Mouse (Mus musculus) liver, embryonic 11.5 days (tissue): ENCODE data around the gene Tgfbi. TPM values are rescaled to one million over a fixed set of nuclear protein-coding genes. Genes with fewer than 3 reads are reported as not detected.

Experiments
- ATAC-seq: fragments of 200-750 bp; cut with Nextera tagmentation; replicated peaks from 2 replicates; pipeline ENCODE4 v1.8.0; 2017; ENCODE audit warnings: moderate number of reproducible peaks, mild to moderate bottlenecking, moderate TSS enrichment, moderate library complexity; ENCODE audit not compliant: low FRiP score
- DNase-seq: peaks from one replicate; pipeline ENCODE4 v3.0.0-alpha.2; 2017; ENCODE audit warnings: low spot score
- H3K27ac ChIP-seq: fragments of 300-500 bp; sonication (generic); 2 replicates; pipeline ENCODE4 v1.5.1; 2014; ENCODE audit warnings: mild to moderate bottlenecking, low read depth, low read length, control low read depth
- H3K27me3 ChIP-seq: fragments of 300-500 bp; sonication (generic); replicated peaks from 2 replicates; pipeline ENCODE4 v1.6.1; 2014; ENCODE audit warnings: low read length, mixed read lengths; ENCODE audit not compliant: control insufficient read depth, insufficient read depth
- H3K36me3 ChIP-seq: fragments of 300-500 bp; sonication (generic); 2 replicates; pipeline ENCODE4 v1.6.1; 2014; ENCODE audit warnings: mild to moderate bottlenecking, low read length, moderate library complexity, mixed read lengths; ENCODE audit not compliant: control insufficient read depth, insufficient read depth
- H3K4me1 ChIP-seq: fragments of 300-500 bp; sonication (generic); replicated peaks from 2 replicates; pipeline ENCODE4 v1.6.1; 2014; ENCODE audit warnings: low read length, mixed read lengths; ENCODE audit not compliant: control insufficient read depth, insufficient read depth
- H3K4me2 ChIP-seq: fragments of 300-500 bp; sonication (generic); 2 replicates; pipeline ENCODE4 v1.6.1; 2014; ENCODE audit warnings: mild to moderate bottlenecking, control low read depth, moderate library complexity
- H3K4me3 ChIP-seq: fragments of 300-500 bp; sonication (generic); 2 replicates; pipeline ENCODE4 v1.5.1; 2014; ENCODE audit warnings: low read depth, low read length, control low read depth
- H3K9ac ChIP-seq: fragments of 300-500 bp; sonication (generic); 2 replicates; pipeline ENCODE4 v1.6.1; 2014; ENCODE audit warnings: low read depth, low read length, control low read depth
- H3K9me3 ChIP-seq: fragments of 300-500 bp; sonication (generic); 2 replicates; pipeline ENCODE4 v1.6.1; 2016; ENCODE audit warnings: low read length, inconsistent platforms, mixed read lengths; ENCODE audit not compliant: control insufficient read depth
- WGBS: fragments of 180-500 bp; shearing (Covaris S2); extraction: QIAGEN DNeasy Blood & Tissue Kit; methylation state at CpG from one replicate; pipeline ENCODE4 v1.1.7; 2014; 5-methylcytosine and 5-hydroxymethylcytosine counted together
- polyA plus RNA-seq: library from polyadenylated mRNA; unstranded; fragments of >200 nt; fragmentation: Nextera tagmentation; extraction: Ambion mirVana; gene quantifications from 2 replicates; pipeline ENCODE4 v1.2.1, GENCODE M21; 2014

The Tgfbi gene
- polyA plus RNA-seq, 1 experiment from 2014 or later: 27.6 TPM

DNA sequence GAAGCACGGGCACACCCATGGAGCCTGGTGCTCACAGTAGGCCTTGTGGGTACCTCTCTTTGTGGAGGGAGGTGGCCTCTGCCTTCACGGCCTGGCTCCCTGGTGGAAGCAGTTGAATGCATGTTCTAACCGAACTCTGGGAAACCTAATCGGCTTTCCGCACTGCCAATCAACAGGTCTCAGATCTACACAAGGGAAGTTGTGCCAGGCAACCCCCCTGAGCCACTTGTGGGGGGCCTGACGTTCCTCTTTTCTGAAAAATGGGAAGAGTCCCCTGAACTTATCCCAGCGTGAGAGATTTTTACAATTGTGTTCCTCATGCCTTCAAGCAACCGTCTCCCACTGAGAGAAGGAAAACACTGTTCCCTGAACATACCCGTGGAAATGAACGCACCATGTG, 5.9 kb downstream of the Tgfbi start:
- DNase-seq (no peak), ATAC-seq (no peak)
- Histone ChIP-seq H3K36me3 (no peaks in the 10 kb centered on the region), H3K27me3 (no peaks in the 10 kb centered on the region; the same call in 1 of the 2 replicates), H3K4me1 (peaks cover 30% of the 10 kb centered on the region), H3K9ac (no peak overlapping the region), H3K4me3 (no peak overlapping the region), H3K4me2 (no peak overlapping the region), H3K27ac (no peak overlapping the region), H3K9me3 (no peaks in the 10 kb centered on the region)
- 66% methylated on average over 10 of the region's 10 CpGs for WGBS

DNA sequence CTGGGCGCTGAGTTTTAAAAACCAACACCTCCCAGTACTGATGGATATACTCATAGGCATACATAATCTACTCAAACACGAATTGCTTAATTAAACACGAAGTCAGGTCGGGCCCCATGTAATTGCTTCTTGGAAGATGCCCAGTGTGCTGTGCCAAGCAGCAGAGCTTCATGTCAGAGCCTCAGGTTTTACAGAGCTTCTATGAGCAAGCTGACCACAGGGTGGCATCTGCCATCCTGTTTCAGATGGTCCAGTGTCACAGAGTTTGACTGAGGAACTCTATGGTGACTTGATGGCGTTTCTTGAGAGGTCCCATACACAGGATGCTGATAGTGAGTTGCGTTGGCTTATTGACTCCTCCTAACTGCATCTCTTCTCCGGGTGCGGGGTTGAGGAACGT, 6.5 kb downstream of the Tgfbi start:
- Histone ChIP-seq H3K4me1 (peaks cover 30% of the 10 kb centered on the region), H3K9ac (no peak overlapping the region), H3K9me3 (no peaks in the 10 kb centered on the region), H3K27ac (no peak overlapping the region), H3K4me3 (no peak overlapping the region), H3K4me2 (no peak overlapping the region), H3K36me3 (no peaks in the 10 kb centered on the region), H3K27me3 (no peaks in the 10 kb centered on the region; the same call in 1 of the 2 replicates)
- 56% methylated on average over 9 of the region's 9 CpGs for WGBS
- ATAC-seq (no peak), DNase-seq (no peak)

DNA sequence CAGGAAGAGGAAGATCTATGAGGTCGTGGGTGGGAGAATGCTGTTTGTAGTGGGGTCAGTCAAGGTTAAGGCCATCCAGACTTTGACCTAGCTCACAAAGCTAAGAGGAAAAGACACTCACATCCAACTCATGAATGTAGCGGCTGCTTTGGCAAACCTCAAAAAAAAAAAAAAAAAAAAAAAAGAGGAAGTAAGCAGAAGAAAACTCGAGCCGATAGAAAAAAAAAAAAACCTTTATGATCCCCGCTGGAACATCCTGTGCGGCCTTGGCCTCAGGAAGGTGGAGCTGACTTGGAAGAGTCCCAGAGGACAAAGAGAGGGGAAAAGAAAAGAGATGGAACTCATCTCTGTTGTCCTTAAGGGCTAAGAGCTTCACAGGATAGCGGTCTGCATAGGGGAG, 7.1 kb downstream of the Tgfbi start:
- Histone ChIP-seq H3K36me3 (no peaks in the 10 kb centered on the region), H3K4me1 (peaks cover 26% of the 10 kb centered on the region), H3K4me2 (no peak overlapping the region), H3K9ac (no peak overlapping the region), H3K27me3 (no peaks in the 10 kb centered on the region; the same call in 1 of the 2 replicates), H3K4me3 (no peak overlapping the region), H3K27ac (no peak overlapping the region), H3K9me3 (no peaks in the 10 kb centered on the region)
- WGBS: 22% methylated on average over 7 of the region's 7 CpGs
- DNase-seq (no peak), ATAC-seq (no peak)

DNA sequence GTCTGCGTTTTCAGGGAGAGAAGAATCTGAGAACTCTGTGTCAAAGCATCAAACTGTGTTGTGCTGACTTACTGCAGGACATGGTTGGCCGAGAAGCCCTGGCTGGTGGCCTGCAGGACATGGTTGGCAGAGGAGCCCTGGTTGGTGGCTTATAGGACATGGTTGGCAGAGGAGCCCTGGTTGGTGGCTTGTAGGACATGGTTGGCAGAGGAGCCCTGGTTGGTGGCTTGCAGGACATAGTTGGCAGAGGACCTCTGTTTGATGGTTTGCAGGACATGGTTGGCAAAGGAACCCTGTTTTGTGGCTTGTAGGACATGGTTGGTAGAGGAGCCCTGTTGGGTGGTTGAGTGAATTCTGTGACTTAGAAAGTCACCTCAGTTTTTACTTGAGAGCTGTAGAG, 7.9 kb downstream of the Tgfbi start:
- no peak overlapping the region for H3K27ac ChIP-seq
- H3K4me2 ChIP-seq: no peak overlapping the region
- H3K36me3 ChIP-seq: no peaks in the 10 kb centered on the region
- no peaks in the 10 kb centered on the region for H3K9me3 ChIP-seq
- H3K4me3 ChIP-seq: no peak overlapping the region
- no peak overlapping the region for H3K9ac ChIP-seq
- H3K4me1 ChIP-seq: peaks cover 20% of the 10 kb centered on the region
- ATAC-seq (no peak), DNase-seq (no peak)
- H3K27me3 ChIP-seq: no peaks in the 10 kb centered on the region
- WGBS: 79% methylated on average over 2 of the region's 2 CpGs

DNA sequence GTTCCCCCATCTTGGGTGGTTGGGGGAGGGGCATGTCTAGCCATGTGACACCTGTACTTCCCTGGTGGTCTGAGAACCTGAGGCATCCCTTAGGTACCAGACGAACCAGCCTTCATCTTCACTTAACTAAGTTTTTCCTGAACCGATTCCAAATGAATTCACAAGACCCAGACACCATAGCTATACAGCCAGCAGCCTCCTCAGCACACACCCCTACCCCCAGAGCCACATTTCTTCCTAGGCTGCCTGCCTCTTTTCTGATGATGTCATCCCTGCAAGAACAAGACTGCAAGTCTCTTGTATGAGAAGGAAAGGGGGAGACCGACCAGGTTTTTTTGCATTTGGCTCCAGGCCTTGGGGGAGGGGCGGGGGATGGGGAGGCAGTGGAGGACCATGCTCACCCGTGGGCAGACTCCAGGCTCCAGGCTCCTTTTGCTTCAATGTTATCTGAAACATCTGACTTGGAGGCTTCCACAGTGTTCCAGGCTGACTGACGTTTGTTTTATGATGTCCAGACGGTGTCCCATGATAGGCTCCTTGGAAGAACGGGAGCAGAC, 13.0 kb downstream of the Tgfbi start:
- 41% methylated on average over 8 of the region's 8 CpGs for WGBS
- no peaks in the 10 kb centered on the region for H3K9me3 ChIP-seq
- H3K4me3 ChIP-seq: no peak overlapping the region
- no peak for ATAC-seq
- H3K4me2 ChIP-seq: no peak overlapping the region
- DNase-seq: no peak
- H3K4me1 ChIP-seq: no peaks in the 10 kb centered on the region
- no peak overlapping the region for H3K9ac ChIP-seq
- H3K27me3 ChIP-seq: no peaks in the 10 kb centered on the region
- no peak overlapping the region for H3K27ac ChIP-seq
- 0 out of 2 replicates have a peak, but pooled peaks cover 2% of the 10 kb centered on the region for H3K36me3 ChIP-seq

DNA sequence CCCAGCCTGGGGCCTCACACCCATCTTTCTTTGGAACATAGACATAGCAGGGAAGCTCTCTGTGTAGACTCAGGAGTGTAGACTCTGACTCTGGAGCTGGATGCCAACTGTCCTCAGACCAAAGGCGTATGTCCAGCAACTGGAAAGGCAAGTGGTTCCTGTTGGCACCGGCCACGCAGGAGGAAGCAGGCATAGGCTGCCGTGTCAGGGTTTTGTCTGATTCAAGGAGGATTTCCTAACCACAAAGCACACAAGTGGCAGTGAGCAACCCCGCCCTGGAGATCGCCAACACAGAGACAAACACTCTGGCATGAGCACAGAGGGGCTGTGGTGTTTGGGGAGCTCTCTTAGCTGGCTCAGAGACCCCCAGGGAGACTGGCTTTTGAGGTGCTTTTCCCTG, 17.2 kb downstream of the Tgfbi start:
- H3K27me3 ChIP-seq: no peaks in the 10 kb centered on the region
- no peak overlapping the region for H3K4me2 ChIP-seq
- ATAC-seq (no peak), DNase-seq (no peak)
- 0 out of 2 replicates have a peak, but pooled peaks cover 2% of the 10 kb centered on the region for H3K36me3 ChIP-seq
- no peaks in the 10 kb centered on the region for H3K4me1 ChIP-seq
- no peak overlapping the region for H3K4me3 ChIP-seq
- H3K27ac ChIP-seq: no peak overlapping the region
- H3K9me3 ChIP-seq: no peaks in the 10 kb centered on the region
- H3K9ac ChIP-seq: no peak overlapping the region
- 48% methylated on average over 6 of the region's 6 CpGs for WGBS

DNA sequence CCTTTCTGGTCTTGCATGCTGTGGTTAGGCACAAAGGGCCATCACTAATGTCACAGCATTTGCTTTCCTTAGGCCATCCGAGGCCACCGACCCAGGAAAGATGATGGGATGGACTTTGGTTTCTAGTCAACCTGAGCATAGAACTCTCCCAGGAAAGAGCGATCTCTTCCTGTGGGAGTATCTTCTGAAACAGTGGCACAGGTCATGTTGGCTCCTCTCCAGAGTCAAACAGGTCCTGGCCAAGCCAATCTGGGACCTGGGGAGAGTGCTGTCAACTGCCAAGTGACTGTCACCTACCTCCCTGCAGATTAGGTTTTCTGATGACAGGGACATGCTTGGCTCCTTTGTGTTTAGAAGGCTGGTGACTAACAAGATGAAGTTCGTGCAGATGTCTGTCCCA, 20.8 kb downstream of the Tgfbi start:
- DNase-seq (no peak), ATAC-seq (no peak)
- H3K4me1 ChIP-seq: no peaks in the 10 kb centered on the region
- H3K9ac ChIP-seq: no peak overlapping the region
- no peak overlapping the region for H3K27ac ChIP-seq
- H3K9me3 ChIP-seq: no peaks in the 10 kb centered on the region
- WGBS: 84% methylated on average over 4 of the region's 4 CpGs
- H3K36me3 ChIP-seq: 0 out of 2 replicates have a peak, but pooled peaks cover 4% of the 10 kb centered on the region
- H3K4me3 ChIP-seq: no peak overlapping the region
- no peak overlapping the region for H3K4me2 ChIP-seq
- no peaks in the 10 kb centered on the region for H3K27me3 ChIP-seq

DNA sequence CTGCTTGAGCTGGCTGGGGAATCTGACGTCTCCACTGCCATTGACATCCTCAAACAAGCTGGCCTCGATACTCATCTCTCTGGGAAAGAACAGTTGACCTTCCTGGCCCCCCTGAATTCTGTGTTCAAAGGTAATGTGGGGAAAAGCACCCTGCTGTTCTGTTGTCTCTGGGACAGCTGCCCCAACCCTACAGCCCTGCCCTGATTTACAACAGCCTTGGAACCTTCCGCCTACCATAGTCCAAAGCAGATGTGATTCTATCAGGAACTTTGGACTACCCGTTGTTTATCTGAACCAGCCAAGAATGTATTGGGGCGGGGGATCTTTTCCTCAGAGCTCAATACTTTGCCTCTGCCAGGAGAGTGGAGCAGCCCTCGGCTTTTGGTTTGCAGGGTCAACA, 21.2 kb downstream of the Tgfbi start:
- no peak for DNase-seq
- 55% methylated on average over 6 of the region's 6 CpGs for WGBS
- H3K36me3 ChIP-seq: 0 out of 2 replicates have a peak, but pooled peaks cover 4% of the 10 kb centered on the region
- no peaks in the 10 kb centered on the region for H3K9me3 ChIP-seq
- no peak overlapping the region for H3K4me2 ChIP-seq
- H3K9ac ChIP-seq: no peak overlapping the region
- no peak for ATAC-seq
- no peak overlapping the region for H3K4me3 ChIP-seq
- H3K27ac ChIP-seq: no peak overlapping the region
- 0 out of 2 replicates have a peak, but pooled peaks cover 3% of the 10 kb centered on the region for H3K4me1 ChIP-seq
- H3K27me3 ChIP-seq: no peaks in the 10 kb centered on the region

DNA sequence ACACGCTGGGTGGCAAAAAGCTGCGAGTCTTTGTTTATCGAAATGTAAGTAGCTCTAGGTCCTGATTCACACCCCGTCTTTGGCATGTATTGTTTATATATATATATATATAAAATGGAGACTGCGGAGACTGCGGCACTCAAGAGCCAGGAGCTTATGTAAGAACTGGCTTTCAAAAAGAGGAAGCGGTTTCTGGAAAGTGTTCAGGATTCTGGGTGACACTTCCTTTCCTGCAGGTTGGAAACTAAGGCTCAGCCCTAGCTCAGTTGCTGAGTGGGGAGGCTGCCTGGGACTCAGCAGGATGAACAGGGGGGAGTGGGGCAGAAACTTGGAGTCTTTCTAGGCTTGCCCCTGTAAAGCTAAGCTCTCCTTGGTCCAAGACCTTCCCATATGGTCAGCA, 22.0 kb downstream of the Tgfbi start:
- Histone ChIP-seq H3K27me3 (no peaks in the 10 kb centered on the region), H3K9ac (no peak overlapping the region), H3K27ac (no peak overlapping the region), H3K4me2 (no peak overlapping the region), H3K4me3 (no peak overlapping the region), H3K9me3 (no peaks in the 10 kb centered on the region), H3K36me3 (0 out of 2 replicates have a peak, but pooled peaks cover 3% of the 10 kb centered on the region), H3K4me1 (0 out of 2 replicates have a peak, but pooled peaks cover 3% of the 10 kb centered on the region)
- 60% methylated on average over 7 of the region's 7 CpGs for WGBS
- DNase-seq (no peak), ATAC-seq (no peak)
